Mouse (Mus musculus) forebrain, postnatal 0 days (tissue): ENCODE results near the gene Ccdc12. TPM values are rescaled to one million over a fixed set of nuclear protein-coding genes. Genes with fewer than 3 reads are reported as not detected.
A peak's percentile ranks its signal among the peaks of the same experiment; 100 is the strongest.

Experiments used
- ATAC-seq: fragments of 200-750 bp; cut with Nextera tagmentation; 2 replicates; pipeline ENCODE4 v1.8.0; 2017; ENCODE audit warnings: mild to moderate bottlenecking, moderate library complexity
- DNase-seq: peaks from one replicate; pipeline ENCODE4 v3.0.0-alpha.2; 2015
- H3K27ac ChIP-seq: fragments of 300-500 bp; sonication (generic); 2 replicates; pipeline ENCODE4 v1.5.1; 2014; ENCODE audit warnings: low read depth, mild to moderate bottlenecking, antibody characterized with exemption, low read length, moderate library complexity, mixed read lengths
- H3K27me3 ChIP-seq: fragments of 300-500 bp; sonication (generic); 2 replicates; pipeline ENCODE4 v1.6.1; 2014; ENCODE audit warnings: mild to moderate bottlenecking, low read length, mixed read lengths; ENCODE audit not compliant: insufficient read depth
- H3K36me3 ChIP-seq: fragments of 300-500 bp; sonication (generic); 2 replicates; pipeline ENCODE4 v1.6.1; 2014; ENCODE audit warnings: mild to moderate bottlenecking, moderate library complexity; ENCODE audit not compliant: insufficient read depth
- H3K4me1 ChIP-seq: fragments of 300-500 bp; sonication (generic); 2 replicates; pipeline ENCODE4 v1.6.1; 2014; ENCODE audit warnings: antibody characterized with exemption; ENCODE audit not compliant: insufficient read depth
- H3K4me2 ChIP-seq: fragments of 300-500 bp; sonication (generic); 2 replicates; pipeline ENCODE4 v1.6.1; 2014; ENCODE audit warnings: low read depth, mild to moderate bottlenecking, moderate library complexity
- H3K4me3 ChIP-seq: fragments of 300-500 bp; sonication (generic); 2 replicates; pipeline ENCODE4 v1.5.1; 2014; ENCODE audit warnings: low read depth, low read length, mixed read lengths
- H3K9ac ChIP-seq: fragments of 300-500 bp; sonication (generic); 2 replicates; pipeline ENCODE4 v1.6.1; 2014; ENCODE audit warnings: mild to moderate bottlenecking
- H3K9me3 ChIP-seq: fragments of 300-500 bp; sonication (generic); 2 replicates; pipeline ENCODE4 v1.6.1; 2016; ENCODE audit warnings: low read length
- CTCF ChIP-seq: sonication (generic); IDR thresholded peaks from 2 replicates; pipeline ENCODE4 v1.5.1; 2016; ENCODE audit warnings: antibody characterized with exemption, control low read depth, low read depth
- WGBS: fragments of 180-500 bp; shearing (Covaris S2); extraction: QIAGEN DNeasy Blood & Tissue Kit; methylation state at CpG from one replicate; pipeline ENCODE4 v1.1.7; 2014; 5-methylcytosine and 5-hydroxymethylcytosine counted together
- polyA plus RNA-seq: library from polyadenylated mRNA; unstranded; fragments of >200 nt; fragmentation: Nextera tagmentation; extraction: Ambion mirVana; gene quantifications from 2 replicates; pipeline ENCODE4 v1.2.1, GENCODE M21; 2015
- total RNA-seq: library from RNA; depleted of rRNA; stranded (reverse); fragments of >200 nt; gene quantifications from 2 replicates; pipeline ENCODE4 v1.2.3, GENCODE M21; 2014

Ccdc12 gene
- total and polyA plus RNA-seq, 2 experiments from 2014 or later = 38.4 to 104 TPM

GRCm38 (mm10) chr9:110644295-110644694 lies 12.0 kb upstream of the Ccdc12 start:
- Histone ChIP-seq H3K4me2 (no peak overlapping the region), H3K9me3 (no peaks in the 10 kb centered on the region), H3K36me3 (no peaks in the 10 kb centered on the region), H3K27ac (no peak overlapping the region), H3K9ac (no peak overlapping the region), H3K27me3 (no peaks in the 10 kb centered on the region), H3K4me1 (0 out of 2 replicates have a peak, but pooled peaks cover 2% of the 10 kb centered on the region), H3K4me3 (no peak overlapping the region)
- TF ChIP-seq CTCF = no peak
- ATAC-seq (no peak), DNase-seq (no peak)
- WGBS = 84% methylated on average over 10 of the region's 10 CpGs

DNA sequence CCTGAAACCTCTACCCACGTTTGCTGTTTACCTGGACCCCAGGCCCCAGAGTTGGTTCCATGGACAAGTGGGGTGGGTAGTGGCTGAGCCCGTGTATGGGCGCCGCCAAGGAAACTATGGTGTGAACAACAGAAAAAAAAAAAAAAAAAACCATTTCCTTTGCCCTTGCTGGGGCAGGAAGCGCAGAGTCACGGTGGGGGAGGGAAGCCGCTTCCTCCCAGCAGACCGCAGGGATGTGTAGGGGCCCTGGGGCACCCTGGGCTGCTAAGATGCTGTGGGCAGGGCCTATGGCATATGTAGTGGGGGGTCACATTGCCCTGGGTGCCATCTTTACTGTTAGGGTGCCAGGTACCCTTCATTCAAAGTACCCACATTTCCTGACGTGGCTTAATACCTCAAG lies 11.1 kb upstream of the Ccdc12 start:
- WGBS = 89% methylated on average over 9 of the region's 9 CpGs
- no peaks in the 10 kb centered on the region for H3K27me3 ChIP-seq
- no peak for DNase-seq

GRCm38 (mm10) chr9:110649775-110650174 lies 6.5 kb upstream of the Ccdc12 start:
- Histone ChIP-seq H3K9me3 (no peaks in the 10 kb centered on the region), H3K4me2 (peak overlapping the region; percentile 9; the same call in 1 of the 2 replicates), H3K9ac (no peak overlapping the region), H3K27ac (peak overlapping the region; percentile 79), H3K4me3 (no peak overlapping the region), H3K36me3 (no peaks in the 10 kb centered on the region), H3K4me1 (peaks cover 14% of the 10 kb centered on the region), H3K27me3 (no peaks in the 10 kb centered on the region; the same call in 1 of the 2 replicates)
- ATAC-seq (peak; percentile 90), DNase-seq (peak; percentile 85)
- no peak for TF ChIP-seq CTCF

More for the DNA sequence above, 11.1 kb upstream of the Ccdc12 start:
- ATAC-seq = no peak
- H3K4me3 ChIP-seq = no peak overlapping the region
- no peak overlapping the region for H3K4me2 ChIP-seq
- H3K36me3 ChIP-seq = no peaks in the 10 kb centered on the region
- H3K27ac ChIP-seq = no peak overlapping the region
- no peak overlapping the region for H3K9ac ChIP-seq
- H3K4me1 ChIP-seq = peaks cover 9% of the 10 kb centered on the region
- TF ChIP-seq CTCF = no peak
- H3K9me3 ChIP-seq = no peaks in the 10 kb centered on the region

GRCm38 (mm10) chr9:110651931-110652722 lies 4.2 kb upstream of the Ccdc12 start:
- Histone ChIP-seq H3K4me2 (peak overlapping the region; percentile 26), H3K4me3 (no peak overlapping the region), H3K4me1 (peaks cover 17% of the 10 kb centered on the region), H3K36me3 (no peaks in the 10 kb centered on the region), H3K9ac (no peak overlapping the region), H3K27ac (no peak overlapping the region), H3K9me3 (no peaks in the 10 kb centered on the region), H3K27me3 (no peaks in the 10 kb centered on the region; the same call in 1 of the 2 replicates)
- 33% methylated on average over 13 of the region's 13 CpGs for WGBS
- DNase-seq (no peak), ATAC-seq (no peak)
- TF ChIP-seq CTCF = peak; percentile 26; the same call in 1 of the 2 replicates

- Histone ChIP-seq H3K4me3 (peak overlapping the region; percentile 51), H3K4me2 (peak overlapping the region; percentile 89), H3K9me3 (no peaks in the 10 kb centered on the region), H3K27ac (no peak overlapping the region), H3K27me3 (no peaks in the 10 kb centered on the region; the same call in 1 of the 2 replicates), H3K9ac (peak overlapping the region; percentile 55), H3K4me1 (peaks cover 17% of the 10 kb centered on the region), H3K36me3 (no peaks in the 10 kb centered on the region)
- 22% methylated on average over 14 of the region's 14 CpGs for WGBS
- no peak for TF ChIP-seq CTCF
- ATAC-seq (no peak), DNase-seq (no peak)
These were observed 3.2 kb upstream of the Ccdc12 start for GRCm38 (mm10) chr9:110652963-110653654.

DNA sequence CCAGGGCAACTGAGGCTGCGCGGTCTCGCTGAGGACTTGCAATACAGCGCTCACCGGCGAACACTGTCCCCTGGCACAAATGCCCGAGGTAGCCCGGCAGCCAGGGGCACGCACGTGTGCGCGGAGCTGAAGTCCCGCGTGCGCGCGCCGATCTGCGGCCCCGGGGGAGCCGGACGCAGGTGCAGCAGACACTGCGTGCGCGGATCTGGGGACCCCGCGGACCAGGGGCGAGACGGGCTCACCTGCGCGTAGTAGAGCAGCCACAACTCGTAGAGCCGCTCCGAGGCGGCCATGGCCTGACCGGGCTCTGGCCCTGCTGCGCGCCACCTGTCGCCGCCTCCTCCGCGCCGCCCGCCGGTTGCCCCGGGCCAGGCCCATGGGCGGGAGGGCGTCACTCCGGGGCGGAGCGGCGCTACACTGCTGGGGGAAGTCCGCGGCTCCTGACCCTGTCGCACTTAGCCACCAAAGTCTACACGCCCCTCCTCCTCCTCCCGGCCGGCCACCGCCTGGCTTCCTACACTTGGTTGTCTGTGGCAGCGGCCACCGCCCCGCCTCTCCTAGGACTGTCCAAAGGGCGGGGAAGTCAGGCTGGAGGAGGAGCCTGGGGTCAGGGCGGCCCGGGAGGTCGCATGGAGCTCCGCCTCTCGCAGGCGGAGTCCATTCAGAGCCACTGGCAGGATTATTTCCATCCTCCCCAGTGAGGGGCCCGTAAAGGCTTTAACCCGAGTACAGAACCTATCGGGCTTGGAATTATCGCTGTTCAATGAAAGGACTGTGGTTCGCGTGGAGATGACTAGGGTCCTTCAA lies 2.4 kb upstream of the Ccdc12 start, which contains the start of gene Nbeal2:
Gene Nbeal2 (minus strand): TSS at position 507 of the 807 bp plus-strand sequence.
- Histone ChIP-seq H3K27me3 (no peaks in the 10 kb centered on the region; the same call in 1 of the 2 replicates), H3K9ac (peak within 1 kb of the TSS; percentile 55)
- under 1% methylated on average over 73 of the region's 75 CpGs for WGBS

More for the DNA sequence above, 2.4 kb upstream of the Ccdc12 start, which contains the start of gene Nbeal2:
- peak within 1 kb of the TSS; percentile 51 for H3K4me3 ChIP-seq
- H3K4me2 ChIP-seq = peak within 1 kb of the TSS; percentile 89
- 0 out of 2 replicates have a peak, but pooled peaks have one; percentile 12 for TF ChIP-seq CTCF
- no peaks in the 10 kb centered on the region for H3K9me3 ChIP-seq
- DNase-seq = peak; percentile 62
- no peaks in the 10 kb centered on the region for H3K36me3 ChIP-seq
- H3K4me1 ChIP-seq = peaks cover 17% of the 10 kb centered on the region
- ATAC-seq = peak; percentile 25
- H3K27ac ChIP-seq = no peak within 1 kb of the TSS
